Mouse (Mus musculus): ENCODE data around the gene Pcna.

DNA sequence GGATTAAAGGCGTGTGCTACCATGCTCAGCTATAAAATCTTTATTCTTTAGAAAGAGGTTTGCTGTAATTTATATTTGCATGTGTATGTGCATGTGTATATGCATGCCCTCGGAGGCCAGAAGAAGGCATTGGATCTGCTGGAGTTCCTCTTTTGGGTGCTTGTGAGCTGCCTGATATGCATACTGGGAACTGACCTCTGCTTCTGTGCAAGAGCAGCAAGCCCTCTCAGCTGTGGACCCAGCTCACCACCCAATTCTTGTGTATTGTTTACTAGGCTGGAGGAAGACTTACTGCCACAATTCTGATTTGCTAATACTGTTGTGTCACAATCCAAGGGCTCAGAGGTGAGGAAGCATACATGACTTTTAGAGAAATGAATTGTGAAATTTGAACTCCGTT is 13.0 kb upstream of the Pcna start:
- TF ChIP-seq CTCF (IDR thresholded peaks at IDR 0.05; ENCODE audit: extremely low read depth, insufficient read depth, low read length) (no peak), POLR2A (IDR thresholded peaks at IDR 0.05; ENCODE audit: extremely low read depth, insufficient read depth, low read length) (no peak)

Measured in cortical plate, adult 2 months (tissue).